Mouse (Mus musculus): ENCODE measurements around the gene Engase.
A peak's percentile ranks its signal among the peaks of the same experiment; 100 is the strongest.

Engase gene

GRCm38 (mm10) chr11:118455788-118456187 lies 20.8 kb upstream of the Engase start:
- no peak for DNase-seq

DNA sequence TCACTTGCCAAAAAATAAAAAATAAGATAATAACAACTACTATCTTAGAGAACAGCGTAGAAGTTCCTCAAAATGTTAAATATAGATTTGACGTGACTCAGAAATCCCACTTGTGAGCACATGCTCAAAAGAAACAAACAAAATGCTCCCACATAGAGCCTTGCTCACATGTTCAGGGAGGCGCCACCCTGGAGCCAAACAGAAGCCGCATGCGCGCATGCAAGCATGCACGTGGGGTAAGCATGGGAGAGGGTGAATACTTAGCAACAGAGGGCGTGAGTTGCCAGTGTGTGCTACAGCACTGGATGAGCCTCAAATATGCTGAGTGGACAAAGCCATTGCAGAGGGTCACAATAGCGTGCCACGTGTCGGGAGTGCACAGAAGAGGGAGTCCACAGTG lies 19.7 kb upstream of the Engase start:
- DNase-seq = no peak

- peak; percentile 42 to 47 for DNase-seq
Observed at GRCm38 (mm10) chr11:118459051-118459450, 17.6 kb upstream of the Engase start.

- DNase-seq = peak; percentile 42 to 58
Observed at GRCm38 (mm10) chr11:118459536-118459935, 17.1 kb upstream of the Engase start.

DNA sequence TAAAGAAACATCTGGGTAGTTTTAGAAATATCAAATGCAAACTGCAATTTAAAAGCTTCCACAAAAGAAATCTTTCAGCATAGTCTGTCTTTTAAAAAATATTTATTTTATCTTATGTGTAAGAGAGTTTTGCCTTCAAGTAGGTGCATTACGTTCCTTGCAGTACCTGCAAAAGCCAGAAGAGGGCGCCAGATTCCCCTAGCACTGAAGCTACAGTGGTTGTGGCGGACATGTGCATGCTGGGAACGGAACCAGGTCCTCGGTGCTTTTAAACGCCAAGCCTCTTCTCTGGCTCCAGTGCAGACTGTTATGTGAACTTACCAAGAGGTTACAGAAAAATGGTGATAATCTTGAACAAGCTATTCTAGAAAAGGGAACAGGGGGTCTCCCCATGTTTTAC lies 16.3 kb upstream of the Engase start:
- peak; percentile 50 to 51 for DNase-seq

GRCm38 (mm10) chr11:118467441-118468035 lies 9.1 kb upstream of the Engase start:
- peak; percentile 42 to 56 for DNase-seq

- DNase-seq = no peak
Observed at GRCm38 (mm10) chr11:118469509-118470160, 7.0 kb upstream of the Engase start.

DNA sequence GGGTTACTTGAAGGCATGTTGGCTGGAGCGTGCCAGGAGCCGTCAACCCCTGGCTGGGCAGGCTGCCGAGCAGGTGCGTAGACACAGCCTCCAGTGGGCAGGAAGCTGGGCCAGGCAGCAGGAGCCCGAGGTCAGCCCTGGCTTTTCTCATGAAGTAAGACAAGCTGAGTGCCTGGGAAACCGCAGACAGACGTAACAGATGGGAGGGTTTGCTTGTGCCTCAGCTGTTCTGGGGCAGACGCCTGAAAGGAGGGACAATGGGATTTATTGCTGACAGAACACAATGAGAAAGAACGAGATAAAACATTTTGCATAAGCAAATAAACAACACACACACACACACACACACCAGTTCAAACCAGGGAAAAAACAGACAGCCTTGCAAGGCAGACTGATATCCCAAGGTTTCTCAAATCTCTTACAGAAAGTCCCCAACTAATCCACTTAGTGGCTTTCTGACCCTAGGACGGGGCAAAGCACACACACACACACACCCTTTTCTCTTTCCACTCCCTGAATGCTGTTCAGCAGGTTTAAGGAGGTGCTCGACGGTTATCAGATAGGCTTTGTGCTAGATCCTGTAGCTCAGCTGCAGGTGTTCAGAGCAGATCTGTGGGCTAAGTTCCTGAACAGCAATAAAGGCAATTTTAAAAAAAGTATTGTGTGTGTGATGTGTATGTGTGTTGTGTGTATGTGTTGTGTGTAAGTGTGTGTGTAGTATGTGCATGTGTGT lies 6.2 kb upstream of the Engase start:
- DNase-seq = peak; percentile 73 to 86

DNA sequence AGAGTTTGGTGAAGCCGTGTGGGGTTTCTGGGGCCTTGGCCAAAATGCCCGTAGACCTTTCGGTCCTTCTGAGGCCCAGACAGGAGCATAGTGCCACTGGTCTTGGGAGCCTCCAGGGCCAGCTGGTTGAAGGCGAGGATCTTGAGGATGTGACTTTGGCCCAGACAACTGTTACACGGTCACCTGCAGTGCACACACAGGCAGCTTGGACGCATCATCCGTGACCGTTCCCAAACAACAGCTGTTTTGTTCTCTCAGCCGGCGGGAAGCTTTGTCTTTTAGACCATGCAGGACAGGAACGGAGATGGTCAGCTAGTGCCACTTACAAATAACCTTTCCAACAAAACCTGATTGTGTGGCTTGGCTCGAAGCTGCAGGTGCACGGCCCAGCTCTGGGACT lies 5.0 kb upstream of the Engase start:
- DNase-seq = peak; percentile 44 to 47

- DNase-seq = no peak
Observed at GRCm38 (mm10) chr11:118473161-118473560, 3.5 kb upstream of the Engase start.

DNA sequence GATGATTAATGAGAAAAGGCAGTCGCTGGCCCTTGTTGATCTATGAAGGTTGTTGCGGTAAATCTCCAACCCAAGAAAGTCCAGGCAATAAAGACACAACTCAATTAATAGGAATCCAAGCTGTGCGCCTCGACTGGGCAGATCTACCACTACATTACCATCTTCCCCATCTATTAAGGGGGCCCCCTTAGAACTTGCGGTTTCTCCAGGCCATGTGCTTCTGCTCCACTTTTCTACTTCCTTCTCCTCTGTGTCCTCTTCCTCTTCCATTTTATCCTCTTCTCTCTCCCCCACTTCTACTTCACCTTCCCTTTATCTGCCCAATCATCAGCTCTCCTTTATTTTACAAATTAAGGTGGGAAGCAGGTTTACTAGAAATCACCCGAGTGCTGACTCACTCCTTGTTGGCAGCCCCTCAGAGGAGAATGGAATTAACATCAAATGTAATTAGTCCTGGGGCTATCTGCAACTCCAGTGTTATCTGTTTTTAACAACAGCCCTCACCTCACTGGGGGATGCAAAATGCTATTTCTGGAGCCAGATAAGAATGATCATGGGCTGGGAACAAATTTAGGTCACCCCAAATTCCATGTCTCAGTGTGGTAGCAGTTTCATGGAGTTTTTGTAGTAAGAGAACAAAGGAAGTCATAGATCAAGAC lies 2.7 kb upstream of the Engase start:
- no peak for DNase-seq

GRCm38 (mm10) chr11:118475496-118476083 lies 1.0 kb upstream of the Engase start:
- no peak for DNase-seq

GRCm38 (mm10) chr11:118479776-118480175 lies 3.1 kb downstream of the Engase start:
- DNase-seq = no peak

- DNase-seq = no peak
Observed at GRCm38 (mm10) chr11:118481231-118481630, 4.6 kb downstream of the Engase start.

- no peak for DNase-seq
Observed at GRCm38 (mm10) chr11:118481751-118482150, 5.1 kb downstream of the Engase start.

GRCm38 (mm10) chr11:118484169-118484568 lies 7.5 kb downstream of the Engase start:
- DNase-seq = no peak

GRCm38 (mm10) chr11:118485338-118485737 lies 8.7 kb downstream of the Engase start:
- no peak for DNase-seq

- DNase-seq = no peak
Observed at GRCm38 (mm10) chr11:118485780-118486179, 9.2 kb downstream of the Engase start.

GRCm38 (mm10) chr11:118486281-118486680 lies 9.7 kb downstream of the Engase start:
- no peak for DNase-seq

- DNase-seq = no peak
Observed at GRCm38 (mm10) chr11:118486881-118487772, 10.5 kb downstream of the Engase start.

DNA sequence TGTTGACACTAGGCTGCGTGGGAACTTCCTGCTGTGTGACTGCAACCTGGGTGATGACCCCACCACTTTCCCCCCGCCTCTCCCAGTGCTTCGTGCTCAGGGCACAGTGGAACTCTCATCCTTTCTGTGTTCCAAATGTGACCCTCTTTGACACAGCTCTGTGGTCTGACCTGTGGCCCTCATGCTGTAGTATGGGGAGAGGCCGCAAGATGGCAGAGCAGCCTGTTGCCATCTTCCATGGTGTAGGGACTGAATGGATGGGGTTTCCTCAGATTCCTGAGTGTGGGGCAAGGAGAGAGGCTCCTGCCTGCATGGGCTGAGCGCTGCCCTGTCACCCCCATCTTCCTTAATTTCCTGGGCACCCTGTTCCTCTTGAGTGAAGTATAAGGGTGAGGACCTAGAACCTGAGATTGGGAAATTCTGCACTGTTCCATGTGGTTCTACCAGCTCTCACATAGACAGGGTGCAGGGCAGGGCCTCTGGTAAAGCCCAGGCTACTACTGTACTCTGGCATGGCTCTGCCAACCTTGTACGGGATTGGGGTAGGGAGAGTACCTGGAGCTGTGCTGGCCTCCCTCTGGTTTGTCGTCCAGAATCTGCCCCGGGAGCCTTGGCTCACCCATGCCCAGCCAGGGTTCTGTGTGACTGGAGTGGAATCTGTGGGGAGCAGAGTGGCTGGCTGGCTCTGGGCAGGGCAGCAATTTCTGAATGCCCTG lies 11.7 kb downstream of the Engase start:
- DNase-seq = no peak

Data from thymus, postnatal 36 days (tissue).